In genomic region chr2:19275602-19276539, GRCm38 (mm10) we compare ENCODE assay signal across 8 mouse cellular contexts.
DNase-seq lines count a peak whose midpoint lies in the region; ATAC-seq and TF ChIP-seq lines count a peak whose summit lies in the region.

No protein-coding gene starts in this region.

- peak; percentile 77 for DNase-seq in c-Kit-positive CD71-positive TER-119-positive erythroid progenitor cells, embryonic 14.5 days (ENCODE audit: low spot score)
- DNase-seq in heart, postnatal 0 days (ENCODE audit: low spot score), result peak; percentile 72
- DNase-seq in kidney, postnatal 36 days, result peak; percentile 77 to 89
- DNase-seq in neural tube, embryonic 11.5 days (ENCODE audit: low spot score), result peak; percentile 85

- no peak overlapping the region for H3K9ac ChIP-seq in ES-Bruce4 (ENCODE audit: low read depth, poor library complexity, severe bottlenecking)
- peak overlapping the region; percentile 61 for H3K9ac ChIP-seq in forebrain, embryonic 12.5 days
- peak overlapping the region; percentile 73 for H3K9ac ChIP-seq in heart, postnatal 0 days (replicated peaks; ENCODE audit: low read depth, low read length)
- H3K9ac ChIP-seq in liver, embryonic 15.5 days, result peak overlapping the region; percentile 40
- H3K9ac ChIP-seq in neural tube, embryonic 11.5 days (ENCODE audit: low read length), result peak overlapping the region; percentile 71
- peak overlapping the region; percentile 66 for H3K9ac ChIP-seq in stomach, embryonic 16.5 days (ENCODE audit: low read length)

- peak overlapping the region; percentile 65 for H3K4me2 ChIP-seq in forebrain, embryonic 12.5 days
- H3K4me2 ChIP-seq in heart, postnatal 0 days (ENCODE audit: low read depth, low read length), result peak overlapping the region; percentile 91
- H3K4me2 ChIP-seq in liver, embryonic 15.5 days, result peak overlapping the region; percentile 74
- peak overlapping the region; percentile 47 for H3K4me2 ChIP-seq in neural tube, embryonic 11.5 days (ENCODE audit: low read depth)
- H3K4me2 ChIP-seq in stomach, embryonic 16.5 days (ENCODE audit: low read depth, low read length), result peak overlapping the region; percentile 66

- H3K9me3 ChIP-seq in ES-Bruce4 (replicated peaks; ENCODE audit: control insufficient read depth, insufficient read depth, low read length, poor library complexity, severe bottlenecking), result no peaks in the 10 kb centered on the region
- no peaks in the 10 kb centered on the region for H3K9me3 ChIP-seq in forebrain, embryonic 12.5 days
- H3K9me3 ChIP-seq in heart, postnatal 0 days (replicated peaks; ENCODE audit: control insufficient read depth, low read length), result no peaks in the 10 kb centered on the region
- H3K9me3 ChIP-seq in liver, embryonic 15.5 days (replicated peaks), result no peaks in the 10 kb centered on the region
- H3K9me3 ChIP-seq in neural tube, embryonic 11.5 days (ENCODE audit: control insufficient read depth, low read length), result no peaks in the 10 kb centered on the region
- no peaks in the 10 kb centered on the region for H3K9me3 ChIP-seq in stomach, embryonic 16.5 days (replicated peaks; ENCODE audit: control insufficient read depth, low read length)

- TF ChIP-seq CTCF in ES-Bruce4 (IDR thresholded peaks at IDR 0.05; ENCODE audit: low read depth, low read length), result peak; percentile 70
- TF ChIP-seq CTCF in heart, postnatal 0 days (IDR thresholded peaks at IDR 0.05; ENCODE audit: low read depth), result peak; percentile 87

- WGBS in forebrain, embryonic 12.5 days, result 10% methylated on average over 25 of the region's 25 CpGs
- WGBS in heart, postnatal 0 days, result 6% methylated on average over 25 of the region's 25 CpGs
- 3% methylated on average over 25 of the region's 25 CpGs for WGBS in liver, embryonic 15.5 days (ENCODE audit: insufficient replicate concordance)
- WGBS in neural tube, embryonic 11.5 days, result 9% methylated on average over 25 of the region's 25 CpGs
- 6% methylated on average over 25 of the region's 25 CpGs for WGBS in stomach, embryonic 16.5 days

- TF ChIP-seq POLR2A in ES-Bruce4 (IDR thresholded peaks at IDR 0.05; ENCODE audit: insufficient read depth, low read length), result no peak

- H3K27me3 ChIP-seq in ES-Bruce4 (ENCODE audit: control insufficient read depth, insufficient read depth, low read length, poor library complexity, severe bottlenecking), result no peaks in the 10 kb centered on the region; the same call in 1 of the 2 replicates
- peaks cover 11% of the 10 kb centered on the region; the same call in 1 of the 2 replicates for H3K27me3 ChIP-seq in forebrain, embryonic 12.5 days
- H3K27me3 ChIP-seq in heart, postnatal 0 days (ENCODE audit: control insufficient read depth, insufficient read depth, low read length), result no peaks in the 10 kb centered on the region
- peaks cover 5% of the 10 kb centered on the region; the same call in 1 of the 2 replicates for H3K27me3 ChIP-seq in liver, embryonic 15.5 days
- H3K27me3 ChIP-seq in neural tube, embryonic 11.5 days (ENCODE audit: control insufficient read depth, insufficient read depth, low read length), result no peaks in the 10 kb centered on the region
- H3K27me3 ChIP-seq in stomach, embryonic 16.5 days (ENCODE audit: control insufficient read depth, insufficient read depth, low read length), result no peaks in the 10 kb centered on the region

- no peaks in the 10 kb centered on the region for H3K4me1 ChIP-seq in ES-Bruce4 (ENCODE audit: control insufficient read depth, insufficient read depth, low read length)
- H3K4me1 ChIP-seq in forebrain, embryonic 12.5 days, result no peaks in the 10 kb centered on the region; the same call in 1 of the 2 replicates
- no peaks in the 10 kb centered on the region for H3K4me1 ChIP-seq in heart, postnatal 0 days (ENCODE audit: control insufficient read depth, insufficient read depth)
- peaks cover 5% of the 10 kb centered on the region for H3K4me1 ChIP-seq in liver, embryonic 15.5 days (replicated peaks)
- H3K4me1 ChIP-seq in neural tube, embryonic 11.5 days (ENCODE audit: control insufficient read depth, insufficient read depth, low read length), result no peaks in the 10 kb centered on the region
- H3K4me1 ChIP-seq in stomach, embryonic 16.5 days (ENCODE audit: control insufficient read depth, insufficient read depth, low read length), result peaks cover 9% of the 10 kb centered on the region; the same call in 1 of the 2 replicates

- TF ChIP-seq EP300 in ES-Bruce4 (IDR thresholded peaks at IDR 0.05; ENCODE audit: insufficient read depth, low read depth, low read length), result no peak
- TF ChIP-seq EP300 in heart, postnatal 0 days (IDR thresholded peaks at IDR 0.05; ENCODE audit: low read depth), result 0 out of 2 replicates have a peak, but pooled peaks have one; percentile 33

- no peak overlapping the region for H3K27ac ChIP-seq in ES-Bruce4 (ENCODE audit: insufficient read depth, low read length)
- H3K27ac ChIP-seq in forebrain, embryonic 12.5 days, result peak overlapping the region; percentile 61; the same call in 1 of the 2 replicates
- no peak overlapping the region for H3K27ac ChIP-seq in heart, postnatal 0 days (ENCODE audit: low read depth)
- H3K27ac ChIP-seq in liver, embryonic 15.5 days (replicated peaks), result no peak overlapping the region
- no peak overlapping the region; the same call in 1 of the 2 replicates for H3K27ac ChIP-seq in neural tube, embryonic 11.5 days (ENCODE audit: low read depth, low read length)
- H3K27ac ChIP-seq in stomach, embryonic 16.5 days (ENCODE audit: low read length), result peak overlapping the region; percentile 56

- peak overlapping the region; percentile 77 for H3K4me3 ChIP-seq in ES-Bruce4 (ENCODE audit: low read depth, low read length)
- peak overlapping the region; percentile 41 for H3K4me3 ChIP-seq in forebrain, embryonic 12.5 days (replicated peaks)
- H3K4me3 ChIP-seq in heart, postnatal 0 days (ENCODE audit: low read depth, low read length), result peak overlapping the region; percentile 58
- H3K4me3 ChIP-seq in liver, embryonic 15.5 days (replicated peaks), result peak overlapping the region; percentile 50
- peak overlapping the region; percentile 35 for H3K4me3 ChIP-seq in neural tube, embryonic 11.5 days (ENCODE audit: low read depth, low read length)
- H3K4me3 ChIP-seq in stomach, embryonic 16.5 days (replicated peaks; ENCODE audit: low read length), result peak overlapping the region; percentile 52

- peak; percentile 83 for ATAC-seq in forebrain, embryonic 12.5 days (ENCODE audit: low FRiP score)
- ATAC-seq in heart, postnatal 0 days (ENCODE audit: insufficient read depth, low read depth), result peak; percentile 60; the same call in 1 of the 2 replicates
- ATAC-seq in liver, embryonic 15.5 days (ENCODE audit: insufficient read depth), result peak; percentile 28; the same call in 1 of the 2 replicates
- peak; percentile 70 for ATAC-seq in neural tube, embryonic 11.5 days (ENCODE audit: insufficient read depth, low FRiP score, low TSS enrichment)
- peak; percentile 70 for ATAC-seq in stomach, embryonic 16.5 days (ENCODE audit: insufficient read depth, low FRiP score)

- H3K36me3 ChIP-seq in ES-Bruce4 (ENCODE audit: control insufficient read depth, insufficient read depth, low read length, poor library complexity, severe bottlenecking), result no peaks in the 10 kb centered on the region
- no peaks in the 10 kb centered on the region for H3K36me3 ChIP-seq in forebrain, embryonic 12.5 days (replicated peaks)
- H3K36me3 ChIP-seq in heart, postnatal 0 days (replicated peaks; ENCODE audit: control insufficient read depth, insufficient read depth, low read length), result no peaks in the 10 kb centered on the region
- no peaks in the 10 kb centered on the region for H3K36me3 ChIP-seq in liver, embryonic 15.5 days (replicated peaks)
- no peaks in the 10 kb centered on the region for H3K36me3 ChIP-seq in neural tube, embryonic 11.5 days (ENCODE audit: control insufficient read depth, insufficient read depth, low read length)
- H3K36me3 ChIP-seq in stomach, embryonic 16.5 days (ENCODE audit: control insufficient read depth, insufficient read depth, low read length), result no peaks in the 10 kb centered on the region

Comparison
In these comparisons a context has a peak if more than half of its experiments do, and no peak if none do; other contexts are left out.
1. H3K27ac ChIP-seq: peak in forebrain, embryonic 12.5 days (single experiment) and stomach, embryonic 16.5 days (single experiment); none in ES-Bruce4 (single experiment), heart, postnatal 0 days (single experiment), liver, embryonic 15.5 days (single experiment) and neural tube, embryonic 11.5 days (single experiment).
2. ATAC-seq: peak in every context shown above with its lines; median percentile 83 in forebrain, embryonic 12.5 days; 70 in neural tube, embryonic 11.5 days; 70 in stomach, embryonic 16.5 days; 60 in heart, postnatal 0 days; 28 in liver, embryonic 15.5 days.
3. Peak in every context shown above with its lines, with median percentiles within 50 percentile points of each other: H3K4me3 ChIP-seq, DNase-seq and H3K4me2 ChIP-seq.